Mouse (Mus musculus) kidney, postnatal 14 days (tissue): ENCODE results near the gene Tspan33.
"Not testable (repeated sequence)": the region's sequence is repeated elsewhere in the genome, so short reads cannot be mapped to it uniquely, and the experiment has no call there.

Source experiments
- DNase-seq: peaks from one replicate; pipeline ENCODE4 v3.0.0; 2022; ENCODE audit warnings: mixed read lengths

Tspan33 gene

DNA sequence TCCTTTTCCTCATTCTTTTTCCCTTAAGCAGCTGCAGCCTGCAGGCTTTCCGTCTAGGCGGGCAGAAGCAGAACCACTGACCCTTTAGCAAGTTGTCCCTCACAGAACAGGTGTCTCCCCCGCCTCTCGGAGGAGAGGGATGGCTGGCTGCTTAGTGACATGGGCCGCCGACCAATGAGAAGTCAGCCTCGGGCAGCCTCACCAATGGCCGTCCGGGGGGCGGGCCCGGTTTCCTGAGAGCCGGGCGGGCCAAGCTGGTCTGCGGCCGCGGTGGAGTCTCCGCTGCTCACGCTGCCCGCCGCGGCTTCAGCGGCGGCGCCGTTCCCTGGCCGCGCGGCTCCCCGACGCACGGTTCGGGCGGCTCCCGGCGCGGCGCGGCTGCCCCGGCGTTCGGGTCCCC is at the start of gene Tspan33:
TSS of gene Tspan33 (plus strand) at position 270 of the 400 bp plus-strand sequence.
- peak; percentile 97 for DNase-seq

DNA sequence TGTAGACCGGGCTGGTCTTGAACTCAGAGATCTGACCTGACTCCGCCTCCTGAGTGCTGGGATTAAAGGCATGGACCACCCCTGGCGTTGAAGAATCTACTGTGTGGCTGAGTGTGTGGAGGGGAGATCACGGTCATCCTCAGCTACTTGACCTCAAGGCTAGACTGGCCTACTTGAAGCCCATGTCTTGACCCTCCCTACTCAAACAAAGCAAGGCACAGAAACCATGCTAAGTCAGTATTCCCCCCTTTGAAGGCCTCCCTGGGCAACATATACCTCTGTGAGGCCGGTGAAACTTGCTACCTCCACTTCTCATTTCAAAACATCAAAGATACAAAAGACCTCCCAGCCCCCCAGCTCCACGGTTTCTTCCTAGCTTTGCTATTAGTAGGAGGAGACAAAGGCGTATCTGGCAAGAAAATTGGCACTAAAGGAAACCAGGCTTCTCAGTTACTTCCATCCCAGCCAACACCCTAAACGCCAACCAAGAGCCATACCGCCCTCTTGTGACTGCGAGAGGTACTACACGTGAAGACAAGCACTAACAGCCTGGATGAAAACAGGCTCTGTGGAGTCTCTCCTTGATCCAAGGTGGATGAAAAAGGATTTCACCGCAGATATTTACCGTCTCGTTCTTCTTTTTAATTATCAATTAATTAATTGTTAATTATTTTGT is 44.4 kb upstream of the Tspan33 start:
- DNase-seq = peak; percentile 92

DNA sequence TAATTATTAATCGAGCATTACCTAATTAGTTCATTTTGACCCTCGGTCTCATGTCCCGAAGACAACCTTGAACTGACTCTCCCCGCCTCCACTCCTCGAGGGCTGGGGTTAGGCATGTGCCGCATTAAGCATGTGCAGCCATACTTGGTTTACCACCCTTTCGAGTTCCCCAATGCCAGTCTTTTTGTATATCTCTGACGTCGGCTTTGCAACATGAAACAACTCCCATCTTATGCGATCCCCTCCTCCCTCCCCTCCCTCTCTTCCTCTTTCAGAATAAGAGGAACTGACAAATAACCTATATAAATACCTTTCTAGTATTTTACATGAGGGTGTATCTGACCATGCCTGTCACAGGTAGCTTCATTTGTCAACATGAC is 43.9 kb upstream of the Tspan33 start:
- DNase-seq = no peak

DNA sequence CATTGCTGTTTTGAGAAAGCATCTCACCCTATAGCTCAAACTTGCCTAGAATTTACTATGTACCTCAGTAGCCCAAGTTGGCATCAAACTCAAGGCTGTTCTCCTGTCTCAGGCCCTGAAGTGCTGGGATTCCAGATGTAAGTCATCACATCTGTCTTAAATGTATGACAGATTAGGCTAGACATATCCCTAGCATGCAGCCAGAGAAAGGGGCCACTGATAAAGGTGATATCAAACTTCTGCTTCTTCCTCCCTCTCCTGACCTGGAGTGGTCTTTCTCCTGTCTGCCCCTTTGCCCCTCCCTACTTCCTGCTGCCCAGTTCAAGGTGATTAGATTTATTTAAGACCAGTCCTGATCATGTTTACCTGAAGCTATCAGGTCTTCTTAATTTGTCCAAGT is 40.8 kb upstream of the Tspan33 start:
- DNase-seq = no peak

DNA sequence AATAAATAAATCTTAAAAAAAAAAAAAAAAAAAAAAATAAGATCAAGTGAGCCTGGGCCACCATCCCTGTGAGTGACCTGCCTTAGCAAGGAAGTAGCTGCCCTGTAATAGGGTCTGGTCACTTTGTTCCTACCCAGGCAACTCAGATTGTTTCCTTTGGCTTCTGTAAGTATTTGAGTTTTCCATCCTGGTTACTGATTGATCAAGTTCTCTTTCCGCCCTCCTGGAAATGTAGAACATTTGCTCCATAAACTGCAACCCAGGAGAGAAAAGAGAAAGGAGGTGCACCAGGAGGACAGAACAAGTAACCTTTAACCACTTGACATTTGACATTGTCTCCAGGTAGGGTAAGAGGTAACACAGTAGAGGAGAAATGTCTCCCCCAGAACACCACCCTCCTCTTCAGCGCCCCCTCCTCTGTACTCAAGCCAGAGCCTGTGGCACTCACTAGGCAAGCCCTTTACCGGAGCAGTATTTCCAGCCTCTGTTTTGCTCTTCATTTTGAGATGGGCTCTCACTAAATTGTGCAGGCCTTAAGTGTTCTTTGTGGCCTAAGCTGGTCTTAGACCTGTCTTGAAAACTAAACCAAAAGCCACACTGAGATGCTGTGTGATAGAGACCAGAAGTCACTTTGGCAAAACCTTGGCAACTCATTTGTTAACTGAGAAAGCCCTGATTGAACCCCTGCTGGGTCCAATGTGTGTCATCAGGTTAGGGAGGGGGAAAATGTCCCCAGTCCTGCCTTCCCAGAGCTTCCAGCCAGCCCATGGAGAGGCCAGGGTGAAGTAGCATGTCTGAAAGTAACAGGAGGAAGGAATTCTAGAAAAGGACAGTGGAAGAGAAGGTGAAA is 35.2 kb upstream of the Tspan33 start:
- peak; percentile 63 for DNase-seq

DNA sequence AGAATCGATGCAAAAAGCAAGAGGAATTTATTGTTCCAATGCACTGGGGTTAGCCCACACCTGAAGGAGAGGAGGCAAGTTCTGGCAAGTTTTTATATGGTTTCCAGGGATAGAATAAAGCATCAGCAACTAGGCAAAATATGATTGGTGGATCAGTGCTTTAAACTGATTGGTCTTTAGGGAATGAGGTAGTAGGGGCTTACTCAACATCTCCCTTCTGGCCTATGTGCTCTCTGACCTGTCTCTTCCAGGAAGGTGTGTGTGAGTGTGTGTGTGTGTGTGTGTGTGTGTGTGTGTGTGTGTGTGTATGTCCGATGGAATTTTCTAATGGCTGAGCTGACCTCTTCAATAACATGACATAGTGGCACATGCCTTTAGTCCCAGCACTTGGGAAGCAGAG is 34.1 kb upstream of the Tspan33 start:
- peak; percentile 21 for DNase-seq

DNA sequence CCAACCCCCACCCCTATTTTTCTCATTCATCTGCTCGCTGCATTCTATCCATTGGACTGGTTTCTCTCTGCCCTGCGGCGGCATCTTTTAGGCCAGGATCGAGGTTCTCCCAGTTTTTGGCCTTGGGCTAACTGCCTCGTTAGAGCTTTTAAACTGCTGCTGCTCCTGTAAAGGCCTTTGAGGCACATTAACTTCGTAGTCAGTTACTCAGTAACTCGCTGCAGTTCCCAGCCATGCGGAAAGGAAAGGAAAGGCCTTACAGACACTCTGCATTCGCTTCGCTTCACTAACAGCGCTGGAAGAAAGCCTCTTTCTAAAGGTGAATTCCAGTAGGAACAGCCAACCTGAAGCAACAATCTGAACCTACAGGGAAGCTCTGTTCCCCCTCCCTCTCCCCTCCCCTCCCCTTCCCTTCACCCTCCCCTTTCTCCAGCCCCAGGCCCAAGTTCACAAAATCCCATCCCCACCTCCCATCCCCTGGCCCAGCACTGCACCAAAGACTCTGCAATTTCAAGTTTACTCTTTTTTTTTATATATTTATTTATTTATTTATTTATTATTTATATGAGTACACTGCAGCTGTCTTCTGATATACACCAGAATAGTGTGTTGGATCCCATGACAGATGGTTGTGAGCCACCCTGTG is 33.2 kb upstream of the Tspan33 start:
- DNase-seq = peak; percentile 88

DNA sequence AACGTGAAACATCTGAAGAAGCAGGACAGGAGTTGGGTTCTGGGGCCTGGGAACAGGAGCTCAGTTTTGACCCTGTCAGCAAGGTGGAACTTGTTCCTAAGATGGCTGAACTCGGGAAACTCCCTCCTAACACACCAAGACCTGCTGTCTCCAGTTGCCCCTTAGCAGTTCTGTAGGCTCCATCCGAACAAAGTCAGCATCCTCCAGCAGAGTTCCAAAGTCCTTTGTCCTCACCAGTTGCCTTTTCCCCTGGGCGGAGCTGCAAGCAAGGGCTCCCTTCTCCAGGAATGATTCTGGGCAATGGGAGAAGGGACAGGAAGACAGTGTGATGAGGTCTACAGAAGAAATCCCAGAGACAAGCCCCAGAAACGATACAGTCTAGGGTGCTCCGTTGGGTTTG is 26.8 kb upstream of the Tspan33 start:
- DNase-seq = peak; percentile 30

DNA sequence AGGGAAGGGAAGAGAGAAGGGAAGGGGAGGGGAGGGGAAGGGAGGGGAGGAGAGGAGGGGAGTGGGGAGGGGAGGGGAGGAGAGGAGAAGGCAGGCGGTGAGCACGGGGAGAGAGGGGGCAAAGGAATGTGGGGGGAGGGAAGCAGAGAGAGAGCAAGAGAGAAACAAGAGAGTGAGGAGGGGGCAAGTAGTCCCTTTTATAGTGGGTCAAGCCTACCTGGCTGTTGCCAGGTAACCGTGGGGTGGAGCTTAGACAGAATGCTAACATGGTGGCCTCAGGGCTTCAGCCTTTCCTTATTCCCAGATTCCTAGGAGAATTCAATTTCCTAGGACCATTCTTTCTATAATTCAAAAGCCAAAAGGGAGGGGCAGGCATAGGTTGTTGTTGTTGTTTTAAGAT is 22.3 kb upstream of the Tspan33 start:
- no peak for DNase-seq

DNA sequence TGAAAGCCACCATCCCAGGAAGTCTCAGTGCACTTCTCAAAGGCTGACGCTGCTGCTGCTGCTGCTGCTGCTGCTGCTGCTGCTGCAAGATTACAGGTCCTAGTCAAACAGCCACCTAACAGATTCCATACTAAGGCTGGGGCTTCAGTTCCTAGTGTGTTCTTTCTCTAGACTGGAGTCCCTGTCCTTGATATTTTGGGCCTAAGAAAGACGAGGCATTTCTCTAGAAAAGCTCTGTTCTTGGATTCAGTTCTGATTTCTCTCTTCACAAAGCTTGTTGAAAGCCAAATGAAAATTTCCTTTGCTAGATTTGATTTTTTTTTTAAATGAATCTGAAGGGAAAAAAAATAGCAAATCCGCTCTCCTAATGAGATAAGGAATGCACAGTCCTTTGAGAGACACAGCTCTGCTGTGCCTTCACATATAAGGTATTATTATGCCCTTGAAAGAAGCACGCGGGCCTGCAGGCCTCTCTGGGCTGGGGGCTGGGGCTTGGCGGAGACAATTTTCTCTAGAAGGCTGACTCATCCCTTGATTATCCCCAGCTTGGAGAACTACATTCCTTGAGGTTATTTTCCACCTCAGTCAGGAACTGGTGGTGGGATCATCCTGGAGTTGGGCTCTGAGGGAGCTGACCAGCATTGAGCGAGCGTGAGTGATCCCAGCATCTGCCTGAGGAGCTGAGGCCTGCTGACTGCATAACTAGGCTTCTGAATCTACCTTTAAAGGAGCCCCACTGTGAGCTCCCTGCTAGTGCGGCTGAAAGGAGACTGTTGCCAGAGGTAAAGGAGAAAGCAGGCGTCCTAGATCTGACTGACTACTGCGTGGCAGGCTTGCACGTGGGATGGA is 21.2 kb upstream of the Tspan33 start:
- no peak for DNase-seq

DNA sequence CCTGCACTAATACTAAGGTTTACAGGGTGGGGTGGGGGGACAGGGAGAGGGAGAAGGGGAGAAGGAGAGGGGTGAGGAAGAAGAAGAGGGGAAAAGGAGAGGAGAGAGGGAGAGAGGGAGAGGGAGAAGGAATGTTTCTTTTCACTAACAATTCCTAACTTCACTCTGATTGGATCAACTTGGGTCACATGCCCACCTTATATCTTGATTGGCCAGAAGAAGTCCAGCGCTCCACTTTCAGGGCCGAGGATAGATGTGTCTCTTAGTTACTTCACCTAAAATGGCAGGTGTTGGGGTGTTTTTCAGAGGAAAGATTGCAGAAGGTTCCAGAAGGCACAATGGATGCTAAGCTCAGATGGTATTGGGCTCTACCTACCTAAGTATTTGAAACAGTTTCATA is 20.3 kb upstream of the Tspan33 start:
- no peak for DNase-seq

DNA sequence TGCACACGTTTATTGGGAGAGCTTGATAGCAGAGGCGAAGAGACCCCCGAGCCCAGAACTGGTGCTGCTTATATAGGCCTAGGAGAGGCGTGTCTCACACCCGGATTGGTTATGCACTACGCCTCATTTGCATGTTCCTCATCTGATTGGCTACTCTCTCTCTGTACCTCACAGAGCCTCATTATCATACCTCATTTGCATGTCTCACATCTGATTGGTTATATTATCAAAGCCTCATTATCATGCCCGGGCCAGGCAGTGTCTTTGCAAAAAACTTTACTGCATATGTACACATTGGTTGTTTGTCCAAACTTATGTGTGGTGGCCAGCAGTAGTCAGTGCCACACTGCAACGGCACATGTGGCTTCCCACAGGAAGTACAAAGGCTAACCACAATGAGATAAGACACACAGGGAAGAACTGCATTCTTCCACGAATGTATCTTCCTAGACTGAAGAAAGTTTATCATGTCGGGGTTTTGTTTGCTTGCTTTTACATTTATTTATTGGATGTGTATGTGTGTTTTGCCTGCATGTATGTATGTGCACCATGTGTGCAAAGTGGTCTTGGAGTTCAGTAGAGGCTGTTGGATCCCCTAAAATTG is 14.0 kb upstream of the Tspan33 start:
- not testable (repeated sequence) for DNase-seq

DNA sequence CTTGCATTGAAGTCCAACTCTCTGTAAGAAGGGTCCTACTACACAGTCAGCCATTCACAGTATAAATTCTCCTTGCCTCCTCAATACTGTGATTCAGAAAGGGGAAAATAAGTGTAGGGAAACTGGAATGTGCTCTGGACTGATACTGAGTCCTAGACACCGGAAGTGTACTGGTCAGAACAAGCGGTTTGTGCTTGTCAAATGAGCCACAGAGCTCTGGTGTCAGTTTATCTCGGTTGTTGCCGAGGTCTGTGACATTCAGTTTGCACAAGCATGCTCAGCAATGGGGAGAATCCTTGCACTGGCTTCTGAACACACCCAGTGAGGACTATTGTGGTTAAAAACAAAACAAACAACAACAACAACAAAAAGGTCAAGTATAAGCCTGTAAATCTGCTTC is 12.2 kb upstream of the Tspan33 start:
- no peak for DNase-seq

DNA sequence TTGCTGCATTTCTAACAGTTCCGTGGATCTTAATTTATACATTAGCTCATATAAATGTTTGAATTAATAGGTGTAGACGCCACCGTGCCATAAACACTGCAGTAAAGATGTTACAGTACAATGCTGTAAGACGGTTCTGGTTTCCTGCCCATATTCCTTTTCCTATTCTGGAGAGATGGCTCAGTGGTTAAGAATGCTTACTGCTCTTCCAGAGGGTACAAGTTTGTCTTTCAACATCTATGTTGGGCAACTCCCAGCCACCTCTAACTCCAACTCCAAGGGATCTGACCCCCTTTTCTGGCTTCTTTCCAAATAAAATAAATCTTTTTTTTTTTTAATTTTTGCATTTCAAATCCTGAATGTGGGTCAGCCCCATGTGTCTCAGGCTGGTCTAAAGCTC is 9.3 kb upstream of the Tspan33 start:
- DNase-seq = no peak

DNA sequence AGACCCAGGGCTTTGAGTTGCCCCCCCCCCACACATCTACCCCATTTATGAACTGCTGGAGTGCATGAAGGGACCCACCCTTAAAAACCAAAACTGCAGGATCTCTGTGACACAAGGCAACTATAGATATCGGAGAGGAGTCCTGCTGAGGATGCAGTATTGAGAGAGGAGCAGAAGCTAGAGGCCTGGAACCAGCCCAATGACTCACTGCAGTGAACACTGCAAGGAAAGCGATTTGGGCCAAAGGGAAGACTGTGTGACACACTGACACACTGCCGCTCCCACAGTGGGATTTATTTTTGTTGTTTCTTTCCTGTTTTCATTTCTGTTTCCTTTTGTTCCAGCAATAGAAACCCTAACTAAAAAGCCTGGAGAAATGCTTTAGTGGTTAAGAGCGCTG is 8.1 kb upstream of the Tspan33 start:
- DNase-seq = no peak

DNA sequence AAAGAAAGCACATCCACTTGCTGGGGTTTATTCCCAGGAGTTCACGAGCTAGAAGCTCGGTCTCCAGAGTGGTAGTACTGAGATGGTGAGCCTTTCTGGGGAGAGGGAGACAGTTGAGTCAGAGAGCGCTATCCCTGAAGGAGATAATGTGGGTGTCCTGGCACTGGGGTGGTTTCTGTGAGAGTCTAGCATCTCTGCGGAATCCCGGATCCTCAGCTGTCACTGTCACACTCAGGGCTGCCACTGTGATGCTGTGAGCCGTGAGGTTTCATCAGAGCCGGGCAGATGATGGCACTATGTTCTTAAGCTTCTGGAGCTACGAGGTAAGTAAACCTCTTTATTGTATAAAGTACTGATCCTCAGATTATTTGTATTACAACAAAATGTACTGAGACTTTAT is 4.6 kb upstream of the Tspan33 start:
- DNase-seq = no peak

DNA sequence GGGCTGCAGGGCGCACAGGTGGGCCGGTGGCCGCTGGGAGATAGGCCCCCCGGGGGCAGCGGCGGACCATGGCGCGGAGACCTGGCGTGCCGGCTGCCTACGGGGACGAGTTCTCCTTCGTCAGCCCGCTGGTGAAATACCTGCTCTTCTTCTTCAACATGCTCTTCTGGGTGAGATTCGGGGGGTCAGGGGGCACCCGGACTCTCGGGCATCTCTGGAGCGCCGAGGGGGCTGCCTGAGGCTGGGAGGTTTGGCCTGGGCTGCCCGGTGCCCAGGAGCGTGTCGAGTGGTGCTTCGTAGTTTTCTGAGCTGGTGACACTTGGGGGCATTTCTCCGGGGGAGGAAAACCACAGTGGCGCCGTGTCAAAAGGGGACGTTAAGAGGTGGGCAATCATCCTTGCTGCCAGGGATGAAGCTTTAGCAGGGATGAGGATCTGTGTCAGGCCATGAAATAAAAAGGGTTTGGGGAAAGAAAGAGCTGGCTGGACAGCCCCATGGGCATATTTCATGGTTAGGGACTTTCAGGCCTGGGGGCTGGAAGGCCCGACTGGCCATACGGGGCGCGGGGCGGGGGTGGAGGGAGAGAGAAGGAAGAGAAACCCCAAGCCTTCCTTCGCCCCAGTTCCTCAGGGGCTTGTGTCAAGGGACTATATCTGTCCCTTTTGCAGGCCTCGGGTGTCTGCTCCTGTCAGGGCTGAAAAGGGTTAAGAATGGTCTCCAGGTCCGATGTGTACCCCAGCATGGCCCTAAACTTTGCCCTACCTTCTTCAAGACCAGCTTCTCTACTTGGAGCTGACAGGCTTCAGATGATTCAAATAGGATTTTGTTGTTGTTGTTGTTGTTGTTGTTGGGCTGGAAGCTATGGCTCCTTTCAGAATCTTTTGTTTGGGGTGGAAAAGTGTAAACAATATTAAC is 610 bp downstream of the Tspan33 start:
- no peak for DNase-seq

DNA sequence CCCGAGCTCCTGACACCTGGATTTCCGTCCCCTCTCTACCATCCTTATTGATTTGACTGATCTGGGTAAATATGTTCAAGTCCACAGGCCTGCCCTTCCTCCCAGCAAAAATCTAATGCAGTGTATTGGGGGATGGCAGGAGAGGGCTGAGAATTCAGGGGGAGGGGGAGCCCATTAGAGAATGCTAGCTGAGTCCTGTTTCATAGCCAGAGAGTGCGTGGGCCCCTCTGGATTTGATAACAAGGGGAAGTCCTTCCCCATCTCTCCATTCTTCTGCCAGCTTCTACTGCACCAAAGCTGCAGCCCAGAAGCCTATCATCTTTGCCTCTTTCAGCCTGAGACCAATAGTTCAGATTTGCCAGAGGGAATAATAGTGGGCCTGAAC is 1.3 kb downstream of the Tspan33 start:
- DNase-seq = no peak

DNA sequence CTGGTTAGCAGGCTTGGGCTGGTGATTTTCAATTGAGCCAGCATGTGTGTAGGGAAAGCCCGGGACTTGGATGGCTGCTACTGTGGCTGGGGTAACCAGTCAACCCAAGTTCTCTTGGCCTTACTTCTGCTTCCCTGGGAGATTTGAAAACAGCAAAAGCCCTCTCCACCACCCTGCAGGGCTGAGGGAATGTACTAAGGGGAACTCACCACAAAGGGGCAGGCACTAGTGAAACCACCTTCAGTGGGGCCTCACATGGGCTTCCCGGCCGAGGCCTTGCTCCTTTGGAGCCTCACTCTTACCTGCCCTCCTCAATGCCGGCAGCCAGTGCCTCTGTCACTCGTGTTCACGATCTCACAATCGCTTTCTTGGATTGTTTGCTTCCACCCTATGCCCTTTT is 2.0 kb downstream of the Tspan33 start:
- no peak for DNase-seq

DNA sequence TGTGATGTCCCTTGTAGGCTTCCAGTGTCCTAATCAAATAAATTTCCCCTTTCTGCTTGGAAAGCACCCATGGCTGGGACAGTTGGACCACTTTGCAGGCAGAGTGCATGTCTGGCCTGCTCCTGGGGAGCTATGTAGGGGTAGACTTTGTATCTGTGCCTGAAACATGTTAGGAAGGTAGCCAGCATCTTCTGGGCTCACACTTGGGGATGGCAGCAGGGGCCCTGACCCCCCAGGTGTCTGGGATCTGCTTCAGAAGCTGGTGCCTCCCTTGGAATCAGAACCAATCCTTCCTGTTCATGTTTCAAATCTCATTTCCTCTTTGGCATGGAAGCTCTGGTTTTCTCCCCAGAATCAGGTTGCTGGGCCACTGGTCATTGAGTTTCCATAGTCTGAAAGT is 3.1 kb downstream of the Tspan33 start:
- no peak for DNase-seq

DNA sequence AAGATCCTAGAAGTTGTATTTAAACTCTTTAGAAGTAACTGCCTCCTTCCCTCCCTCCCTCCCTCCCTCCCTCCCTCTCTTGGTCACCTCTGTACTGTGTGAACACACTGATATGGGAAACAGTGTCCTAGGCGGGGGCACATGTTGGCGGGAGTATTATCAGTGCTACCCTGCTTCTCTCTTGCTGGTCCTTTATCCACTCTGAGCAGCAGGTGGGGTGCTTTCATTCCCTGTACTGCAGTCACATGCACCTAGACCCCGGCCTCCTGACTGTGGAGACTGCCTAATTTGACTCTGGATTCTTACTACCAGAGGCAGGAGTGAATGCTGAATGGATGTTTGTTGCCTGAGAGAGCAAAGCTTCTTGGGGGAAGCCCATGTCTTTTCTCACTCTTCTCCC is 3.5 kb downstream of the Tspan33 start:
- DNase-seq = no peak
